18 mouse cellular contexts compared by ENCODE assay signal in genomic region chr15:83584741-83585220, GRCm38 (mm10). TPM values are rescaled to one million over a fixed set of nuclear protein-coding genes. Genes with fewer than 3 reads are reported as not detected.
"Had no signal": no experiment of that assay in that cellular context is flagged by ENCODE, and none has a peak within 500 bp of the region (broad histone marks: within the 10 kb centered on the region; RNA-seq: fewer than 3 reads in every experiment).

No protein-coding gene starts in this region.

- DNase-seq: lung, adult 18-20 months; lung, embryonic 14.5 days; lung, postnatal 10 days; lung, postnatal 4 days; retina, postnatal 1 day; right cerebral cortex, adult 18-20 months; right cerebral cortex, postnatal 25 days; right cerebral cortex, postnatal 4 days; spleen, adult 18-20 months; thymus, adult 2 months; thymus, postnatal 25 days; thymus, postnatal 4 days had no signal

- H3K4me2 ChIP-seq: lung, embryonic 14.5 days; midbrain, embryonic 11.5 days; midbrain, embryonic 13.5 days; midbrain, embryonic 15.5 days; neural tube, embryonic 12.5 days had no signal

- H3K27me3 ChIP-seq: megakaryocyte, embryonic 14.5 days; midbrain, embryonic 13.5 days; midbrain, embryonic 15.5 days; neural tube, embryonic 12.5 days had no signal

- H3K9me3 ChIP-seq: neural tube, embryonic 12.5 days had no signal

- H3K9ac ChIP-seq: lung, embryonic 14.5 days; midbrain, embryonic 13.5 days; midbrain, embryonic 15.5 days; neural tube, embryonic 12.5 days had no signal

- H3K4me1 ChIP-seq: midbrain, embryonic 13.5 days; midbrain, embryonic 15.5 days; neural tube, embryonic 12.5 days had no signal

- ATAC-seq: midbrain, embryonic 13.5 days; midbrain, embryonic 15.5 days had no signal

- H3K27ac ChIP-seq: midbrain, embryonic 13.5 days; midbrain, embryonic 15.5 days; neural tube, embryonic 12.5 days had no signal

- H3K4me3 ChIP-seq: megakaryocyte, embryonic 14.5 days; midbrain, embryonic 13.5 days; midbrain, embryonic 15.5 days; neural tube, embryonic 12.5 days had no signal

RNA-seq across cellular contexts. Expression of gene Bik, which starts 58.1 kb away (rescaled TPM):
- total RNA-seq: monocyte, adult 5-6 weeks had no signal
